Mouse (Mus musculus): ENCODE measurements around the gene Abcc4. TPM values are rescaled to one million over a fixed set of nuclear protein-coding genes. Genes with fewer than 3 reads are reported as not detected.

The Abcc4 gene
- polyA plus RNA-seq, 1 experiment = 0.06 TPM

DNA sequence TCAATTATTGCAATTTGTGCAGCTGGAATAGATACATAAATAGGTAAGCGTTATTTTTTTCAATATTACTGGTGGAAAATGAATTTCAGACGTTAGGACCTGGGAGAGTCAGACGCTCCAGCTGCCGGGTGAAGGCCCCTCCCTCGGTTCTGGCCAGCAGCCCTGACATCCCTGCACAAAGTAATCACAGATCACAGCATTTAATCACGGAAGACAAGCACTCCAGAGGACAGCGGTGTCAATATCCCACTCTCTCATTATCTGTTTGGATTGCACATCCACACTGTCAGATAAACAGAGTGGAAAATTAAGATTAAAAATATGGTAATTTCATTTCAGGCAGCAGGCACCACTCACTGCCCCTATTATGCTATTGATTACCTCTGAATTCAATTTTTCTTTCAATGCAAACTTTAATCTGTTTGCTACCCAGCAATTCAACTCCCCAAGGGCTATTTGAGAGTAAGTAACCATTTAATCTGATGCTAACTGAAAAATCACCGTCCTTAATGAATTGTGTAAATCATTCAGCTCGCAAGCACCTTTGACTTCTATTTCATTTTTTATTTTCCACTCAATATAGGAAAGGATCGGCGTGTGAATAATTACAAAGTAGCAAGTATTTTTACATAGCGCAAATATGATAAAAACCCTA, 270.2 kb downstream of the Abcc4 start:
- H3K36me3 ChIP-seq (ENCODE audit: control insufficient read depth) = no peaks in the 10 kb centered on the region
- H3K9me3 ChIP-seq (ENCODE audit: control insufficient read depth, low read length) = no peaks in the 10 kb centered on the region; the same call in 1 of the 2 replicates
- no peak overlapping the region for H3K4me3 ChIP-seq (replicated peaks)
- peaks cover 59% of the 10 kb centered on the region for H3K27me3 ChIP-seq (ENCODE audit: control insufficient read depth)
- no peaks in the 10 kb centered on the region for H3K4me1 ChIP-seq (ENCODE audit: control insufficient read depth)
- TF ChIP-seq GATA1 (IDR thresholded peaks at IDR 0.05; ENCODE audit: low read length) (no peak), TAL1 (IDR thresholded peaks at IDR 0.05; ENCODE audit: low read length) (no peak)

GRCm38 (mm10) chr14:118434842-118435241, 271.2 kb downstream of the Abcc4 start:
- peaks cover 57% of the 10 kb centered on the region for H3K27me3 ChIP-seq (ENCODE audit: control insufficient read depth)
- no peak for TF ChIP-seq TAL1 (IDR thresholded peaks at IDR 0.05; ENCODE audit: low read length)
- no peak for TF ChIP-seq GATA1 (IDR thresholded peaks at IDR 0.05; ENCODE audit: low read length)

GRCm38 (mm10) chr14:118433848-118434247, 272.2 kb downstream of the Abcc4 start:
- TF ChIP-seq TAL1 (IDR thresholded peaks at IDR 0.05; ENCODE audit: low read length) (no peak), GATA1 (IDR thresholded peaks at IDR 0.05; ENCODE audit: low read length) (no peak)
- H3K4me1 ChIP-seq (ENCODE audit: control insufficient read depth) = no peaks in the 10 kb centered on the region
- no peaks in the 10 kb centered on the region; the same call in 1 of the 2 replicates for H3K9me3 ChIP-seq (ENCODE audit: control insufficient read depth, low read length)
- no peak overlapping the region for H3K4me3 ChIP-seq (replicated peaks)
- H3K36me3 ChIP-seq (ENCODE audit: control insufficient read depth) = no peaks in the 10 kb centered on the region
- H3K27me3 ChIP-seq (ENCODE audit: control insufficient read depth) = peaks cover 47% of the 10 kb centered on the region

More at GRCm38 (mm10) chr14:118434842-118435241, 271.2 kb downstream of the Abcc4 start:
- no peaks in the 10 kb centered on the region for H3K4me1 ChIP-seq (ENCODE audit: control insufficient read depth)
- no peaks in the 10 kb centered on the region; the same call in 1 of the 2 replicates for H3K9me3 ChIP-seq (ENCODE audit: control insufficient read depth, low read length)
- no peak overlapping the region for H3K4me3 ChIP-seq (replicated peaks)
- no peaks in the 10 kb centered on the region for H3K36me3 ChIP-seq (ENCODE audit: control insufficient read depth)

Other genes starting within 250 kb of the Abcc4 start
- gene Cldn10, start 81.7 kb upstream of the Abcc4 start, polyA plus RNA-seq (2012) = not detected in 2 replicates
- 0.13 and 0.15 TPM in 2 replicates for gene Dzip1, start 219.2 kb upstream of the Abcc4 start, polyA plus RNA-seq (2012)
- 0.16 and 0.31 TPM in 2 replicates for gene Dnajc3, start 231.8 kb upstream of the Abcc4 start, polyA plus RNA-seq (2012)

Data from erythroblast, embryonic 14.5 days (primary cell).